8 mouse cellular contexts compared by ENCODE assay signal in the genomic region with DNA sequence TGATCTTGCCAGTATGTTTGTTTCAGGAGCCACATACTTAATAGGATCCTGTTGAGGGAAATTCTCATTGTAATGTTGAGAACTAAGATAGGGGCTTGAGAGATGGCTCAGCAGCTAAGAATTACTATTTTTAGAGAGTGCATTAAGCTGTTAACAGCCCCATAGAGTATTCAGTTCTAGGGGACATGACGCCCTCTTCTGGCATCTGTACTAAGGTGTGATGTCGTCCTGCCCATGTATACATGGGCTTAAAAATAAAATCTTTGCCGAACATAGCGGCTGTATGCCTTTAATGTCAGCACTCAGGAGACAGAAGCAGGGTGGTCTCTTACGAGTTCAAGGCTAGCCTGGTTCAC. TPM values are rescaled to one million over a fixed set of nuclear protein-coding genes. Genes with fewer than 3 reads are reported as not detected.
DNase-seq lines count a peak whose midpoint lies in the region; ATAC-seq and TF ChIP-seq lines count a peak whose summit lies in the region.

No protein-coding gene starts in this region.

- ATAC-seq in kidney, postnatal 0 days (replicated peaks; ENCODE audit: low FRiP score, low read depth) = no peak
- no peak for ATAC-seq in embryonic facial prominence, embryonic 11.5 days (replicated peaks; ENCODE audit: insufficient number of reproducible peaks, low FRiP score, low TSS enrichment, low read depth)
- no peak for ATAC-seq in intestine, embryonic 16.5 days
- ATAC-seq in neural tube, embryonic 12.5 days (ENCODE audit: low FRiP score, low read depth) = no peak; the same call in 1 of the 2 replicates

- TF ChIP-seq CTCF in kidney, postnatal 0 days (IDR thresholded peaks at IDR 0.05; ENCODE audit: low read depth) = peak; percentile 48

- H3K27me3 ChIP-seq in kidney, postnatal 0 days (ENCODE audit: insufficient read depth, low read length) = no peaks in the 10 kb centered on the region
- H3K27me3 ChIP-seq in embryonic facial prominence, embryonic 11.5 days (ENCODE audit: control insufficient read depth, insufficient read depth, low read length) = no peaks in the 10 kb centered on the region
- no peaks in the 10 kb centered on the region for H3K27me3 ChIP-seq in intestine, embryonic 16.5 days (replicated peaks; ENCODE audit: control insufficient read depth, insufficient read depth, low read length)
- no peaks in the 10 kb centered on the region for H3K27me3 ChIP-seq in neural tube, embryonic 12.5 days (replicated peaks)

- 0 out of 2 replicates have a peak, but pooled peaks cover 4% of the 10 kb centered on the region for H3K36me3 ChIP-seq in kidney, postnatal 0 days (ENCODE audit: insufficient read depth, low read length)
- no peaks in the 10 kb centered on the region for H3K36me3 ChIP-seq in embryonic facial prominence, embryonic 11.5 days (replicated peaks; ENCODE audit: control insufficient read depth, insufficient read depth, low read depth, low read length)
- H3K36me3 ChIP-seq in intestine, embryonic 16.5 days (ENCODE audit: control insufficient read depth, insufficient read depth, low read length) = no peaks in the 10 kb centered on the region
- H3K36me3 ChIP-seq in neural tube, embryonic 12.5 days = peaks cover 4% of the 10 kb centered on the region

- H3K9ac ChIP-seq in kidney, postnatal 0 days (ENCODE audit: low read depth, low read length) = no peak overlapping the region
- no peak overlapping the region for H3K9ac ChIP-seq in embryonic facial prominence, embryonic 11.5 days (replicated peaks; ENCODE audit: low read length)
- no peak overlapping the region for H3K9ac ChIP-seq in intestine, embryonic 16.5 days (ENCODE audit: low read depth, low read length)
- H3K9ac ChIP-seq in neural tube, embryonic 12.5 days = no peak overlapping the region

- H3K4me2 ChIP-seq in kidney, postnatal 0 days (ENCODE audit: low read length) = peak overlapping the region; percentile 69
- peak overlapping the region; percentile 25; the same call in 1 of the 2 replicates for H3K4me2 ChIP-seq in embryonic facial prominence, embryonic 11.5 days (ENCODE audit: low read depth, low read length)
- peak overlapping the region; percentile 53 for H3K4me2 ChIP-seq in intestine, embryonic 16.5 days (ENCODE audit: low read depth, low read length)
- peak overlapping the region; percentile 77 for H3K4me2 ChIP-seq in neural tube, embryonic 12.5 days (replicated peaks)

- no peak overlapping the region for H3K27ac ChIP-seq in kidney, postnatal 0 days
- H3K27ac ChIP-seq in embryonic facial prominence, embryonic 11.5 days (replicated peaks; ENCODE audit: low read depth, low read length) = no peak overlapping the region
- H3K27ac ChIP-seq in intestine, embryonic 16.5 days (ENCODE audit: low read length) = no peak overlapping the region
- no peak overlapping the region for H3K27ac ChIP-seq in neural tube, embryonic 12.5 days

- peak overlapping the region; percentile 90 for H3K4me3 ChIP-seq in kidney, postnatal 0 days (replicated peaks; ENCODE audit: low read depth, low read length)
- H3K4me3 ChIP-seq in embryonic facial prominence, embryonic 11.5 days (ENCODE audit: low read depth, low read length) = peak overlapping the region; percentile 81
- H3K4me3 ChIP-seq in intestine, embryonic 16.5 days (ENCODE audit: low read length) = peak overlapping the region; percentile 93
- peak overlapping the region; percentile 87 for H3K4me3 ChIP-seq in neural tube, embryonic 12.5 days

- no peak for DNase-seq in kidney, postnatal 0 days (ENCODE audit: low spot score)
- DNase-seq in kidney, adult 18-20 months = no peak
- no peak for DNase-seq in embryonic facial prominence, embryonic 11.5 days (ENCODE audit: low spot score)
- no peak for DNase-seq in urinary bladder, postnatal 14 days (ENCODE audit: low spot score)
- no peak for DNase-seq in right cerebral cortex, adult 18-20 months
- no peak for DNase-seq in adrenal gland, postnatal 25 days

- WGBS in kidney, postnatal 0 days = 4% methylated on average over 5 of the region's 5 CpGs
- 6% methylated on average over 5 of the region's 5 CpGs for WGBS in embryonic facial prominence, embryonic 11.5 days
- 6% methylated on average over 5 of the region's 5 CpGs for WGBS in intestine, embryonic 16.5 days
- WGBS in neural tube, embryonic 12.5 days = 3% methylated on average over 5 of the region's 5 CpGs

- H3K9me3 ChIP-seq in kidney, postnatal 0 days (replicated peaks; ENCODE audit: low read length) = no peaks in the 10 kb centered on the region
- H3K9me3 ChIP-seq in embryonic facial prominence, embryonic 11.5 days (replicated peaks; ENCODE audit: control insufficient read depth, low read length) = no peaks in the 10 kb centered on the region
- H3K9me3 ChIP-seq in intestine, embryonic 16.5 days (ENCODE audit: control insufficient read depth, low read length) = no peaks in the 10 kb centered on the region
- no peaks in the 10 kb centered on the region for H3K9me3 ChIP-seq in neural tube, embryonic 12.5 days

- 0 out of 2 replicates have a peak, but pooled peaks cover 5% of the 10 kb centered on the region for H3K4me1 ChIP-seq in kidney, postnatal 0 days (replicated peaks; ENCODE audit: insufficient read depth, low read length)
- H3K4me1 ChIP-seq in embryonic facial prominence, embryonic 11.5 days (ENCODE audit: control insufficient read depth, insufficient read depth, low read length) = peaks cover 4% of the 10 kb centered on the region; the same call in 1 of the 2 replicates
- H3K4me1 ChIP-seq in intestine, embryonic 16.5 days (ENCODE audit: control insufficient read depth, insufficient read depth, low read length) = peaks cover 8% of the 10 kb centered on the region; the same call in 1 of the 2 replicates
- H3K4me1 ChIP-seq in neural tube, embryonic 12.5 days = peaks cover 13% of the 10 kb centered on the region

RNA-seq across cellular contexts. Expression of a gene that starts 0.3 kb away (rescaled TPM):
- polyA plus RNA-seq in kidney, postnatal 0 days (2015; fragmentation: Nextera tagmentation; extraction: Ambion mirVana) = 5.1 and 5.7 TPM in 2 replicates
- 5.2 and 5.6 TPM in 2 replicates for polyA plus RNA-seq in embryonic facial prominence, embryonic 11.5 days (2014; fragmentation: Nextera tagmentation; extraction: Ambion mirVana)
- polyA plus RNA-seq in intestine, embryonic 16.5 days (2015; fragmentation: Nextera tagmentation; extraction: Ambion mirVana) = 1.4 and 1.9 TPM in 2 replicates
- 5.9 and 7.5 TPM in 2 replicates for polyA plus RNA-seq in neural tube, embryonic 12.5 days (2016; fragmentation: Nextera tagmentation; extraction: Ambion mirVana)
- 21.4 and 25.0 TPM in 2 replicates for total RNA-seq in adrenal gland, postnatal 25 days (2021)

RNA-seq across cellular contexts. Expression of a gene that starts 4.0 kb away (rescaled TPM):
- polyA plus RNA-seq in kidney, postnatal 0 days (2015; fragmentation: Nextera tagmentation; extraction: Ambion mirVana) = 0.04 and 0.05 TPM in 2 replicates
- polyA plus RNA-seq in embryonic facial prominence, embryonic 11.5 days (2014; fragmentation: Nextera tagmentation; extraction: Ambion mirVana) = 0.20 and 0.35 TPM in 2 replicates
- polyA plus RNA-seq in intestine, embryonic 16.5 days (2015; fragmentation: Nextera tagmentation; extraction: Ambion mirVana) = 0.07 and 0.11 TPM in 2 replicates
- 0.14 and 0.18 TPM in 2 replicates for polyA plus RNA-seq in neural tube, embryonic 12.5 days (2016; fragmentation: Nextera tagmentation; extraction: Ambion mirVana)
- 0.29 and 0.85 TPM in 2 replicates for total RNA-seq in adrenal gland, postnatal 25 days (2021)

Comparison
In these comparisons a context has a peak if more than half of its experiments do, and no peak if none do; other contexts are left out.
1. H3K4me2 ChIP-seq: peak in every context shown above with its lines; median percentile 77 in neural tube, embryonic 12.5 days; 69 in kidney, postnatal 0 days; 53 in intestine, embryonic 16.5 days; 25 in embryonic facial prominence, embryonic 11.5 days.